Mouse (Mus musculus) right cerebral cortex, adult 18-20 months (tissue): ENCODE data around the gene Phf5a.

Source experiments
- DNase-seq: peaks from one replicate; pipeline ENCODE4 v3.0.0; 2022; ENCODE audit warnings: mixed read lengths

Gene Phf5a

DNA sequence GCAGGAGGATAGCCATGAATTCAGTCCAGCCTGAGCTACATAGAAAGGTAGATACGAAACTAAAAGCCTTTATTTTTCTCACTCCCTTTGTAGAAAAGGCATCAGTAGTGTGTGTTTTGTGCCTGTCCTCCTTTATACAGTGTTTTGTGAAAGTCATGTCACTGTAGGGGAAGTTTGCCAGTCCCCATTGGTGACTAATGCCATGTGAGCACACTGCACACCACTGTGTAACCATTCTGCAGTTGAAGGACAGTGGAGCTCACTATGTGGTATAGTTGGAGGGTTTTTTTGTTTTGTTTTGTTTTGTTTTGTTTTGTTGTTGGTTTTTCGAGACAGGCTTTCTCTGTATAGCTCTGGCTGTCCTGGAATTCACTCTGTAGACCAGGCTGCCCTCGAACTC is 53.3 kb downstream of the Phf5a start:
- no peak for DNase-seq

DNA sequence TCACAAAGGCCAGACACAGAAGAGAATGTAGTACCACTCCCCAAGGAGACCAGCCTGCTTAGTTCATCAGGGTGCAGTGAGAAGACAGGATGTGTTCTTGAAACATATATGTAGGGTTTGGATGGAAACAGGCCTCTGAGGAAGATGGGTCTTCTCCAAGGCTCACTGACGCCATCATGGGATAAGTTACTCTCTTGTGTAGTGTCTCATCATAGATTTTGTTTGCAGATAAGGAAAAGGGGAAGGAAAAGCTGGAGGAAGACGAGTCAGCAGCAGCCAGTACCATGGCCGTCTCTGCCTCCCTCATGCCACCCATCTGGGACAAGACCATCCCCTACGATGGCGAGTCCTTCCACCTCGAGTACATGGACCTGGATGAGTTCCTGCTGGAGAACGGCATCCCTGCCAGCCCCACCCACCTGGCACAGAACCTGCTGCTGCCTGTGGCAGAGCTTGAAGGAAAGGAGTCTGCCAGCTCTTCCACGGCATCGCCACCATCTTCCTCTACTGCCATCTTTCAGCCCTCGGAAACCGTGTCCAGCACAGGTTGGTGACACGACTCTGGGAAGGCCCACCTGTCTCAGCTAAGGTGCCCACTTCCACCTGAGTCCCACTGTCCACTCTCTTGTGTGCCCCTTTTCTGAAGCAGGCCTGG is 56.9 kb downstream of the Phf5a start:
- no peak for DNase-seq
